Mouse (Mus musculus): Measurements from ENCODE around the gene Myh10. TPM values are rescaled to one million over a fixed set of nuclear protein-coding genes. Genes with fewer than 3 reads are reported as not detected.

Myh10 gene
- polyA plus RNA-seq, 1 experiment from 2014 or later = 159 TPM

GRCm38 (mm10) chr11:68767762-68768542, 76.6 kb downstream of the Myh10 start:
- Histone ChIP-seq H3K27me3 (ENCODE audit: control insufficient read depth, insufficient read depth, low read length) (no peaks in the 10 kb centered on the region), H3K27ac (ENCODE audit: low read depth, low read length) (no peak overlapping the region), H3K9ac (ENCODE audit: low read length) (no peak overlapping the region), H3K36me3 (ENCODE audit: control insufficient read depth, insufficient read depth, low read length) (peaks cover 44% of the 10 kb centered on the region), H3K4me1 (ENCODE audit: control insufficient read depth, insufficient read depth, low read length) (no peaks in the 10 kb centered on the region), H3K4me3 (ENCODE audit: low read depth, low read length) (no peak overlapping the region), H3K9me3 (ENCODE audit: control insufficient read depth, low read length) (no peaks in the 10 kb centered on the region), H3K4me2 (ENCODE audit: low read depth) (no peak overlapping the region)
- DNase-seq (ENCODE audit: low spot score) = no peak
- WGBS = 94% methylated on average over 10 of the region's 10 CpGs
- ATAC-seq (ENCODE audit: insufficient read depth, low FRiP score, low TSS enrichment) = no peak

- Histone ChIP-seq H3K4me1 (ENCODE audit: control insufficient read depth, insufficient read depth, low read length) (no peaks in the 10 kb centered on the region), H3K27ac (ENCODE audit: low read depth, low read length) (no peak overlapping the region), H3K36me3 (ENCODE audit: control insufficient read depth, insufficient read depth, low read length) (peaks cover 37% of the 10 kb centered on the region), H3K27me3 (ENCODE audit: control insufficient read depth, insufficient read depth, low read length) (no peaks in the 10 kb centered on the region), H3K4me2 (ENCODE audit: low read depth) (no peak overlapping the region), H3K4me3 (ENCODE audit: low read depth, low read length) (no peak overlapping the region), H3K9me3 (ENCODE audit: control insufficient read depth, low read length) (no peaks in the 10 kb centered on the region), H3K9ac (ENCODE audit: low read length) (no peak overlapping the region)
- ATAC-seq (ENCODE audit: insufficient read depth, low FRiP score, low TSS enrichment) = no peak
- no peak for DNase-seq (ENCODE audit: low spot score)
- 94% methylated on average over 9 of the region's 9 CpGs for WGBS
Measured at GRCm38 (mm10) chr11:68769770-68770510, 78.6 kb downstream of the Myh10 start.

GRCm38 (mm10) chr11:68776147-68776655, 84.8 kb downstream of the Myh10 start:
- Histone ChIP-seq H3K27me3 (ENCODE audit: control insufficient read depth, insufficient read depth, low read length) (no peaks in the 10 kb centered on the region), H3K4me1 (ENCODE audit: control insufficient read depth, insufficient read depth, low read length) (no peaks in the 10 kb centered on the region), H3K4me3 (ENCODE audit: low read depth, low read length) (no peak overlapping the region), H3K9me3 (ENCODE audit: control insufficient read depth, low read length) (no peaks in the 10 kb centered on the region), H3K4me2 (ENCODE audit: low read depth) (no peak overlapping the region), H3K36me3 (ENCODE audit: control insufficient read depth, insufficient read depth, low read length) (peaks cover 23% of the 10 kb centered on the region), H3K9ac (ENCODE audit: low read length) (no peak overlapping the region), H3K27ac (ENCODE audit: low read depth, low read length) (no peak overlapping the region)
- DNase-seq (ENCODE audit: low spot score) (no peak), ATAC-seq (ENCODE audit: insufficient read depth, low FRiP score, low TSS enrichment) (no peak)
- 87% methylated on average over 7 of the region's 7 CpGs for WGBS

GRCm38 (mm10) chr11:68777933-68778332, 86.6 kb downstream of the Myh10 start:
- H3K4me3 ChIP-seq (ENCODE audit: low read depth, low read length) = no peak overlapping the region
- H3K4me1 ChIP-seq (ENCODE audit: control insufficient read depth, insufficient read depth, low read length) = no peaks in the 10 kb centered on the region
- DNase-seq (ENCODE audit: low spot score) = no peak
- no peaks in the 10 kb centered on the region for H3K27me3 ChIP-seq (ENCODE audit: control insufficient read depth, insufficient read depth, low read length)
- H3K9me3 ChIP-seq (ENCODE audit: control insufficient read depth, low read length) = no peaks in the 10 kb centered on the region
- no peak for ATAC-seq (ENCODE audit: insufficient read depth, low FRiP score, low TSS enrichment)
- WGBS = 88% methylated on average over 11 of the region's 11 CpGs
- peaks cover 23% of the 10 kb centered on the region for H3K36me3 ChIP-seq (ENCODE audit: control insufficient read depth, insufficient read depth, low read length)
- H3K4me2 ChIP-seq (ENCODE audit: low read depth) = no peak overlapping the region
- H3K9ac ChIP-seq (ENCODE audit: low read length) = no peak overlapping the region
- no peak overlapping the region for H3K27ac ChIP-seq (ENCODE audit: low read depth, low read length)

- H3K9ac ChIP-seq (ENCODE audit: low read length) = no peak overlapping the region
- no peak overlapping the region for H3K4me3 ChIP-seq (ENCODE audit: low read depth, low read length)
- no peaks in the 10 kb centered on the region for H3K9me3 ChIP-seq (ENCODE audit: control insufficient read depth, low read length)
- DNase-seq (ENCODE audit: low spot score) = no peak
- H3K36me3 ChIP-seq (ENCODE audit: control insufficient read depth, insufficient read depth, low read length) = peaks cover 24% of the 10 kb centered on the region
- H3K4me2 ChIP-seq (ENCODE audit: low read depth) = no peak overlapping the region
- H3K4me1 ChIP-seq (ENCODE audit: control insufficient read depth, insufficient read depth, low read length) = no peaks in the 10 kb centered on the region
- no peak overlapping the region for H3K27ac ChIP-seq (ENCODE audit: low read depth, low read length)
- no peak for ATAC-seq (ENCODE audit: insufficient read depth, low FRiP score, low TSS enrichment)
- H3K27me3 ChIP-seq (ENCODE audit: control insufficient read depth, insufficient read depth, low read length) = no peaks in the 10 kb centered on the region
Measured at GRCm38 (mm10) chr11:68778855-68779254, 87.5 kb downstream of the Myh10 start.

- H3K27me3 ChIP-seq (ENCODE audit: control insufficient read depth, insufficient read depth, low read length) = no peaks in the 10 kb centered on the region
- peaks cover 24% of the 10 kb centered on the region for H3K36me3 ChIP-seq (ENCODE audit: control insufficient read depth, insufficient read depth, low read length)
- WGBS = 92% methylated on average over 10 of the region's 10 CpGs
- no peak overlapping the region for H3K4me2 ChIP-seq (ENCODE audit: low read depth)
- no peak overlapping the region for H3K4me3 ChIP-seq (ENCODE audit: low read depth, low read length)
- H3K27ac ChIP-seq (ENCODE audit: low read depth, low read length) = no peak overlapping the region
- no peaks in the 10 kb centered on the region for H3K4me1 ChIP-seq (ENCODE audit: control insufficient read depth, insufficient read depth, low read length)
- ATAC-seq (ENCODE audit: insufficient read depth, low FRiP score, low TSS enrichment) (no peak), DNase-seq (ENCODE audit: low spot score) (no peak)
- no peak overlapping the region for H3K9ac ChIP-seq (ENCODE audit: low read length)
- H3K9me3 ChIP-seq (ENCODE audit: control insufficient read depth, low read length) = no peaks in the 10 kb centered on the region
Measured at GRCm38 (mm10) chr11:68779735-68780465, 88.5 kb downstream of the Myh10 start.

- no peak overlapping the region for H3K4me2 ChIP-seq (ENCODE audit: low read depth)
- no peaks in the 10 kb centered on the region for H3K9me3 ChIP-seq (ENCODE audit: control insufficient read depth, low read length)
- H3K4me3 ChIP-seq (ENCODE audit: low read depth, low read length) = no peak overlapping the region
- WGBS = 92% methylated on average over 14 of the region's 14 CpGs
- peaks cover 25% of the 10 kb centered on the region for H3K36me3 ChIP-seq (ENCODE audit: control insufficient read depth, insufficient read depth, low read length)
- ATAC-seq (ENCODE audit: insufficient read depth, low FRiP score, low TSS enrichment) (no peak), DNase-seq (ENCODE audit: low spot score) (no peak)
- no peak overlapping the region for H3K27ac ChIP-seq (ENCODE audit: low read depth, low read length)
- H3K9ac ChIP-seq (ENCODE audit: low read length) = no peak overlapping the region
- H3K4me1 ChIP-seq (ENCODE audit: control insufficient read depth, insufficient read depth, low read length) = no peaks in the 10 kb centered on the region
- no peaks in the 10 kb centered on the region for H3K27me3 ChIP-seq (ENCODE audit: control insufficient read depth, insufficient read depth, low read length)
Measured at GRCm38 (mm10) chr11:68780466-68781114, 89.2 kb downstream of the Myh10 start.

GRCm38 (mm10) chr11:68782336-68782735, 91.0 kb downstream of the Myh10 start:
- H3K27me3 ChIP-seq (ENCODE audit: control insufficient read depth, insufficient read depth, low read length) = no peaks in the 10 kb centered on the region
- no peak overlapping the region for H3K4me3 ChIP-seq (ENCODE audit: low read depth, low read length)
- H3K9ac ChIP-seq (ENCODE audit: low read length) = no peak overlapping the region
- no peak for DNase-seq (ENCODE audit: low spot score)
- no peak overlapping the region for H3K4me2 ChIP-seq (ENCODE audit: low read depth)
- H3K27ac ChIP-seq (ENCODE audit: low read depth, low read length) = no peak overlapping the region
- 91% methylated on average over 9 of the region's 9 CpGs for WGBS
- no peak for ATAC-seq (ENCODE audit: insufficient read depth, low FRiP score, low TSS enrichment)
- peaks cover 29% of the 10 kb centered on the region for H3K36me3 ChIP-seq (ENCODE audit: control insufficient read depth, insufficient read depth, low read length)
- no peaks in the 10 kb centered on the region for H3K4me1 ChIP-seq (ENCODE audit: control insufficient read depth, insufficient read depth, low read length)
- H3K9me3 ChIP-seq (ENCODE audit: control insufficient read depth, low read length) = no peaks in the 10 kb centered on the region

All from neural tube, embryonic 11.5 days (tissue).